Mouse (Mus musculus) myocyte (in vitro differentiated cells): ENCODE data around the gene Pvr.

ENCODE experiments used
- CEBPB ChIP-seq: IDR thresholded peaks from 2 replicates; pipeline ENCODE4 v1.6.1; 2011; ENCODE audit warnings: mild to moderate bottlenecking, moderate library complexity; ENCODE audit not compliant: poor library complexity, insufficient read depth, severe bottlenecking
- MAX ChIP-seq: IDR thresholded peaks from one replicate; pipeline ENCODE4 v1.6.1; 2011; ENCODE audit warnings: low read depth, mild to moderate bottlenecking, control low read depth
- MYOD1 ChIP-seq, 3 experiments: IDR thresholded peaks; one replicate each; pipeline ENCODE4 v1.6.1; 2011; ENCODE audit warnings: control low read depth in 2 of 3, low read depth in 2 of 3, mild to moderate bottlenecking in 2 of 3, moderate library complexity in 1 of 3; ENCODE audit not compliant: insufficient read length in 2 of 3, control insufficient read depth in 1 of 3
- MYOG ChIP-seq, 3 experiments: IDR thresholded peaks; one replicate each; pipeline ENCODE4 v1.6.1; 2011; ENCODE audit warnings: control low read depth in 2 of 3, low read depth in 2 of 3, mild to moderate bottlenecking in 2 of 3; ENCODE audit not compliant: insufficient read length in 2 of 3, control insufficient read depth in 1 of 3, insufficient read depth in 1 of 3
- POLR2A ChIP-seq: IDR thresholded peaks from one replicate; pipeline ENCODE4 v1.6.1; 2011; ENCODE audit warnings: low read depth, mild to moderate bottlenecking, control low read depth, moderate library complexity; ENCODE audit not compliant: insufficient read length
- POLR2AphosphoS2 ChIP-seq: IDR thresholded peaks from one replicate; pipeline ENCODE4 v1.6.1; 2011; ENCODE audit warnings: low read depth, control low read depth; ENCODE audit not compliant: insufficient read length
- REST ChIP-seq: IDR thresholded peaks from one replicate; pipeline ENCODE4 v1.6.1; 2011; ENCODE audit warnings: mild to moderate bottlenecking, control low read depth, moderate library complexity; ENCODE audit not compliant: insufficient read depth, insufficient read length
- USF1 ChIP-seq: IDR thresholded peaks from one replicate; pipeline ENCODE4 v1.6.1; 2011; ENCODE audit warnings: low read depth, mild to moderate bottlenecking, control low read depth, moderate library complexity

GRCm38 (mm10) chr7:19923354-19923753 is 2.4 kb upstream of the Pvr start:
- no peak for TF ChIP-seq MAX
- TF ChIP-seq POLR2A = no peak
- TF ChIP-seq REST = no peak
- TF ChIP-seq MYOD1 (IDR thresholded peaks at IDR 0.05; ENCODE audit: control insufficient read depth in 1 of 3, insufficient read length in 2 of 3, low read depth in 2 of 3) = no peak
- no peak for TF ChIP-seq MYOG (IDR thresholded peaks at IDR 0.05; ENCODE audit: control insufficient read depth in 1 of 3, insufficient read depth in 1 of 3, insufficient read length in 2 of 3, low read depth in 2 of 3)
- TF ChIP-seq POLR2AphosphoS2 = no peak
- no peak for TF ChIP-seq CEBPB
- TF ChIP-seq USF1 = no peak
